Mouse (Mus musculus): Measurements from ENCODE around the gene Ssh2.

- TF ChIP-seq POLR2A (IDR thresholded peaks at IDR 0.05; ENCODE audit: extremely low read depth, insufficient read depth, low read length) (no peak), CTCF (IDR thresholded peaks at IDR 0.05; ENCODE audit: extremely low read depth, insufficient read depth, low read length) (no peak)
These were observed 193.8 kb downstream of the Ssh2 start for GRCm38 (mm10) chr11:77409879-77410278.
